Mouse (Mus musculus) neural tube, embryonic 15.5 days (tissue): ENCODE data around the gene Dazl. TPM values are rescaled to one million over a fixed set of nuclear protein-coding genes. Genes with fewer than 3 reads are reported as not detected.

Source experiments
- ATAC-seq: fragments of 200-750 bp; cut with Nextera tagmentation; 2 replicates; pipeline ENCODE4 v1.8.0; 2017; ENCODE audit warnings: mild to moderate bottlenecking, moderate TSS enrichment, moderate library complexity; ENCODE audit not compliant: low FRiP score
- H3K27ac ChIP-seq: fragments of 300-500 bp; sonication (generic); replicated peaks from 2 replicates; pipeline ENCODE4 v1.5.1; 2015; ENCODE audit warnings: mild to moderate bottlenecking, inconsistent platforms
- H3K27me3 ChIP-seq: fragments of 300-500 bp; sonication (generic); replicated peaks from 2 replicates; pipeline ENCODE4 v1.6.1; 2015; ENCODE audit warnings: inconsistent platforms
- H3K36me3 ChIP-seq: fragments of 300-500 bp; sonication (generic); 2 replicates; pipeline ENCODE4 v1.6.1; 2015; ENCODE audit warnings: inconsistent platforms
- H3K4me1 ChIP-seq: fragments of 300-500 bp; sonication (generic); 2 replicates; pipeline ENCODE4 v1.6.1; 2015; ENCODE audit warnings: inconsistent platforms
- H3K4me2 ChIP-seq: fragments of 300-500 bp; sonication (generic); 2 replicates; pipeline ENCODE4 v1.6.1; 2015; ENCODE audit warnings: inconsistent platforms, mild to moderate bottlenecking, moderate library complexity
- H3K4me3 ChIP-seq: fragments of 300-500 bp; sonication (generic); replicated peaks from 2 replicates; pipeline ENCODE4 v1.5.1; 2015; ENCODE audit warnings: mild to moderate bottlenecking, inconsistent platforms
- H3K9ac ChIP-seq: fragments of 300-500 bp; sonication (generic); replicated peaks from 2 replicates; pipeline ENCODE4 v1.6.1; 2015; ENCODE audit warnings: mild to moderate bottlenecking, inconsistent platforms
- H3K9me3 ChIP-seq: fragments of 300-500 bp; sonication (generic); replicated peaks from 2 replicates; pipeline ENCODE4 v1.6.1; 2016; ENCODE audit warnings: inconsistent platforms
- WGBS: fragments of 180-500 bp; shearing (Covaris S2); methylation state at CpG from one replicate; pipeline ENCODE4 v1.1.7; 2015; ENCODE audit warnings: mixed read lengths; 5-methylcytosine and 5-hydroxymethylcytosine counted together
- polyA plus RNA-seq: library from polyadenylated mRNA; unstranded; fragments of >200 nt; fragmentation: Nextera tagmentation; extraction: Ambion mirVana; gene quantifications from 2 replicates; pipeline ENCODE4 v1.2.1, GENCODE M21; 2015

Gene Dazl
- polyA plus RNA-seq, 1 experiment from 2014 or later = 0.52 TPM

GRCm38 (mm10) chr17:50231206-50231605, 62.2 kb downstream of the Dazl start:
- H3K4me2 ChIP-seq = no peak overlapping the region
- peaks cover 3% of the 10 kb centered on the region for H3K4me1 ChIP-seq
- no peaks in the 10 kb centered on the region for H3K27me3 ChIP-seq
- H3K36me3 ChIP-seq = no peaks in the 10 kb centered on the region
- H3K9ac ChIP-seq = no peak overlapping the region
- WGBS = 76% methylated on average over 8 of the region's 8 CpGs
- H3K4me3 ChIP-seq = no peak overlapping the region
- ATAC-seq = no peak
- H3K9me3 ChIP-seq = no peaks in the 10 kb centered on the region
- H3K27ac ChIP-seq = no peak overlapping the region

DNA sequence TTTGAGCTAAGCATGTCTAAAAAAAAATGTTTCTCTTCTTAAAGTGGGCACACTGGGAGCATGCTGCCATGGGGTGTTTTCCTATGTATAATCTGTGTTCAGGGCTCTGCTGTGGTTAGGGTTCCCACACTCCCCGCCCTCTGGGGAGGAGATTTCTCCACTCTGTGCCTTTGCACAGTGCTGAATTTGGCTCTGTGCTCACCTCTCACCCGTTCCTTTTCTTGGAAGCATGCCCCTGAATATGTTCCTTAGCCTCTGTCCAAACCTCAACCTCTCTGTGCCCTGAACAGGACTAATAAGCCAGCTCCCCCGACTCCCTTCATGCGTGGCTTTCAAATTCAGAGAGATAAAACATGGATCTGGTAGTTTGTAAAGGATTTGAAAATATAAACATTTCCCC, 63.9 kb downstream of the Dazl start:
- Histone ChIP-seq H3K9ac (no peak overlapping the region), H3K27ac (no peak overlapping the region), H3K4me1 (no peaks in the 10 kb centered on the region), H3K27me3 (no peaks in the 10 kb centered on the region), H3K4me2 (no peak overlapping the region), H3K4me3 (no peak overlapping the region), H3K36me3 (no peaks in the 10 kb centered on the region), H3K9me3 (no peaks in the 10 kb centered on the region)
- no peak for ATAC-seq
- WGBS = 81% methylated on average over 4 of the region's 4 CpGs

Other genes with a start within 250 kb of the Dazl start
- 17.9 and 20.2 TPM in 2 replicates for gene Rftn1, start 103.0 kb downstream of the Dazl start, polyA plus RNA-seq
- gene Plcl2, start 215.8 kb upstream of the Dazl start, polyA plus RNA-seq = 8.6 and 9.3 TPM in 2 replicates